23 mouse cellular contexts compared by ENCODE assay signal in genomic region chr1:194774754-194775153, GRCm38 (mm10).
A peak's percentile ranks its signal among the peaks of the same experiment; 100 is the strongest.
DNase-seq lines count a peak whose midpoint lies in the region; ATAC-seq and TF ChIP-seq lines count a peak whose summit lies in the region.
"Had no signal": no experiment of that assay in that cellular context is flagged by ENCODE, and none has a peak within 500 bp of the region (broad histone marks: within the 10 kb centered on the region; RNA-seq: fewer than 3 reads in every experiment).

No protein-coding gene starts in this region.

- H3K4me3 ChIP-seq in heart, embryonic 12.5 days = no peak overlapping the region
- no peak overlapping the region for H3K4me3 ChIP-seq in intestine, postnatal 0 days (ENCODE audit: low read depth, low read length)
- H3K4me3 ChIP-seq in liver, postnatal 0 days (ENCODE audit: low read depth, low read length) = no peak overlapping the region
- no peak overlapping the region for H3K4me3 ChIP-seq in lung, postnatal 0 days (ENCODE audit: low read depth, low read length)
- H3K4me3 ChIP-seq: embryonic facial prominence, embryonic 15.5 days; forebrain, embryonic 13.5 days; hindbrain, embryonic 15.5 days; limb, embryonic 10.5 days had no signal

- WGBS in heart, embryonic 12.5 days = 84% methylated on average over 1 of the region's 1 CpGs
- WGBS in intestine, postnatal 0 days = 67% methylated on average over 1 of the region's 1 CpGs
- 79% methylated on average over 1 of the region's 1 CpGs for WGBS in liver, postnatal 0 days (ENCODE audit: insufficient replicate concordance)
- WGBS in lung, postnatal 0 days = 81% methylated on average over 1 of the region's 1 CpGs

- no peak overlapping the region for H3K9ac ChIP-seq in heart, embryonic 12.5 days
- no peak overlapping the region for H3K9ac ChIP-seq in intestine, postnatal 0 days (ENCODE audit: low read depth, low read length)
- H3K9ac ChIP-seq in liver, postnatal 0 days (replicated peaks) = no peak overlapping the region
- H3K9ac ChIP-seq in lung, postnatal 0 days (replicated peaks; ENCODE audit: low read depth) = no peak overlapping the region
- H3K9ac ChIP-seq: embryonic facial prominence, embryonic 15.5 days; forebrain, embryonic 13.5 days; hindbrain, embryonic 15.5 days had no signal

- no peak for TF ChIP-seq EP300 in liver, postnatal 0 days (IDR thresholded peaks at IDR 0.05; ENCODE audit: low read depth)
- TF ChIP-seq EP300 in lung, postnatal 0 days (IDR thresholded peaks at IDR 0.05) = no peak

- no peaks in the 10 kb centered on the region for H3K4me1 ChIP-seq in heart, embryonic 12.5 days (replicated peaks)
- no peaks in the 10 kb centered on the region; the same call in 1 of the 2 replicates for H3K4me1 ChIP-seq in intestine, postnatal 0 days (replicated peaks; ENCODE audit: control insufficient read depth, insufficient read depth, low read length)
- H3K4me1 ChIP-seq in liver, postnatal 0 days (ENCODE audit: insufficient read depth) = peaks cover 6% of the 10 kb centered on the region; the same call in 1 of the 2 replicates
- no peaks in the 10 kb centered on the region for H3K4me1 ChIP-seq in lung, postnatal 0 days (ENCODE audit: insufficient read depth, low read depth, low read length)
- H3K4me1 ChIP-seq: forebrain, embryonic 13.5 days; hindbrain, embryonic 15.5 days had no signal

- no peak overlapping the region for H3K4me2 ChIP-seq in heart, embryonic 12.5 days
- no peak overlapping the region for H3K4me2 ChIP-seq in intestine, postnatal 0 days (replicated peaks; ENCODE audit: low read depth)
- no peak overlapping the region for H3K4me2 ChIP-seq in liver, postnatal 0 days (ENCODE audit: low read depth, low read length)
- H3K4me2 ChIP-seq in lung, postnatal 0 days (replicated peaks; ENCODE audit: low read depth, low read length) = no peak overlapping the region
- H3K4me2 ChIP-seq: embryonic facial prominence, embryonic 15.5 days; forebrain, embryonic 13.5 days; hindbrain, embryonic 15.5 days had no signal

- H3K27ac ChIP-seq in heart, embryonic 12.5 days (ENCODE audit: poor library complexity, severe bottlenecking) = no peak overlapping the region
- H3K27ac ChIP-seq in intestine, postnatal 0 days (ENCODE audit: low read depth, low read length) = no peak overlapping the region
- no peak overlapping the region for H3K27ac ChIP-seq in liver, postnatal 0 days (ENCODE audit: low read depth)
- no peak overlapping the region for H3K27ac ChIP-seq in lung, postnatal 0 days (ENCODE audit: low read length)
- H3K27ac ChIP-seq: embryonic facial prominence, embryonic 15.5 days; forebrain, embryonic 13.5 days; hindbrain, embryonic 15.5 days; limb, embryonic 10.5 days had no signal

- no peaks in the 10 kb centered on the region for H3K27me3 ChIP-seq in heart, embryonic 12.5 days (replicated peaks)
- H3K27me3 ChIP-seq in intestine, postnatal 0 days (replicated peaks; ENCODE audit: control insufficient read depth, insufficient read depth, low read length) = no peaks in the 10 kb centered on the region
- H3K27me3 ChIP-seq in liver, postnatal 0 days (ENCODE audit: insufficient read depth, low read length) = no peaks in the 10 kb centered on the region
- no peaks in the 10 kb centered on the region for H3K27me3 ChIP-seq in lung, postnatal 0 days (replicated peaks; ENCODE audit: insufficient read depth, low read length)
- H3K27me3 ChIP-seq: embryonic facial prominence, embryonic 15.5 days; forebrain, embryonic 13.5 days; hindbrain, embryonic 15.5 days had no signal

- peaks cover 4% of the 10 kb centered on the region; the same call in 1 of the 2 replicates for H3K36me3 ChIP-seq in heart, embryonic 12.5 days
- H3K36me3 ChIP-seq in intestine, postnatal 0 days (ENCODE audit: control insufficient read depth, insufficient read depth) = no peaks in the 10 kb centered on the region
- no peaks in the 10 kb centered on the region; the same call in 1 of the 2 replicates for H3K36me3 ChIP-seq in liver, postnatal 0 days (replicated peaks; ENCODE audit: insufficient read depth, low read length)
- H3K36me3 ChIP-seq in lung, postnatal 0 days (ENCODE audit: insufficient read depth, low read length) = no peaks in the 10 kb centered on the region
- H3K36me3 ChIP-seq: embryonic facial prominence, embryonic 15.5 days; limb, embryonic 10.5 days had no signal

- peak; percentile 67 for DNase-seq in heart, adult 11 months
- DNase-seq in ZHBTc4 (ENCODE audit: low read depth, low spot score) = peak; percentile 36
- DNase-seq in liver, postnatal 0 days = no peak
- DNase-seq in lung, postnatal 0 days (ENCODE audit: low spot score) = no peak
- DNase-seq in heart, postnatal 25 days (ENCODE audit: low spot score) = no peak
- DNase-seq in heart, postnatal 14 days = no peak
- DNase-seq: adrenal gland, postnatal 14 days; cerebellum, adult 9-11 months; gastrocnemius, postnatal 14 days; heart, postnatal 10 days; kidney, adult 2 months; kidney, postnatal 4 days; layer of hippocampus, postnatal 36 days; lung, adult 2 months; lung, postnatal 4 days; thymus, postnatal 25 days had no signal

- no peak for ATAC-seq in heart, embryonic 12.5 days (ENCODE audit: insufficient number of reproducible peaks, low FRiP score)
- ATAC-seq in intestine, postnatal 0 days = 0 out of 2 replicates have a peak, but pooled peaks have one; percentile 25
- ATAC-seq in liver, postnatal 0 days = peak; percentile 94
- ATAC-seq in lung, postnatal 0 days = no peak
- ATAC-seq: midbrain, embryonic 16.5 days had no signal

- TF ChIP-seq CTCF in intestine, postnatal 0 days (IDR thresholded peaks at IDR 0.05; ENCODE audit: low read depth) = no peak
- TF ChIP-seq CTCF in liver, postnatal 0 days (IDR thresholded peaks at IDR 0.05; ENCODE audit: low read depth) = no peak
- TF ChIP-seq CTCF in lung, postnatal 0 days (IDR thresholded peaks at IDR 0.05) = no peak

- intact Hi-C loops in heart, postnatal 25 days (cut with DNase I) = no loop called here
- intact Hi-C loops in heart, postnatal 14 days (cut with DNase I) = no loop called here

- H3K9me3 ChIP-seq in heart, embryonic 12.5 days (replicated peaks) = no peaks in the 10 kb centered on the region
- H3K9me3 ChIP-seq in intestine, postnatal 0 days (ENCODE audit: control insufficient read depth) = no peaks in the 10 kb centered on the region
- no peaks in the 10 kb centered on the region for H3K9me3 ChIP-seq in liver, postnatal 0 days (ENCODE audit: low read length)
- H3K9me3 ChIP-seq in lung, postnatal 0 days (ENCODE audit: low read length) = no peaks in the 10 kb centered on the region
- H3K9me3 ChIP-seq: embryonic facial prominence, embryonic 15.5 days; forebrain, embryonic 13.5 days; hindbrain, embryonic 15.5 days; limb, embryonic 10.5 days had no signal

Comparison
In these comparisons a context has a peak if more than half of its experiments do, and no peak if none do; other contexts are left out.
1. DNase-seq: peak in heart, adult 11 months (single experiment) and ZHBTc4 (single experiment); none in liver, postnatal 0 days (single experiment), lung, postnatal 0 days (single experiment), heart, postnatal 25 days (single experiment) and heart, postnatal 14 days (0 of 2).
2. ATAC-seq: peak in intestine, postnatal 0 days (single experiment) and liver, postnatal 0 days (single experiment); none in heart, embryonic 12.5 days (single experiment) and lung, postnatal 0 days (single experiment).